Mouse (Mus musculus): ENCODE measurements at regions not wholly inside any gene's neighbourhood (a gene's known extent, or its start where the extent isn't known, plus 50 kb on each side); places are given as distances from the start of the nearest gene placed in this dataset.

DNA sequence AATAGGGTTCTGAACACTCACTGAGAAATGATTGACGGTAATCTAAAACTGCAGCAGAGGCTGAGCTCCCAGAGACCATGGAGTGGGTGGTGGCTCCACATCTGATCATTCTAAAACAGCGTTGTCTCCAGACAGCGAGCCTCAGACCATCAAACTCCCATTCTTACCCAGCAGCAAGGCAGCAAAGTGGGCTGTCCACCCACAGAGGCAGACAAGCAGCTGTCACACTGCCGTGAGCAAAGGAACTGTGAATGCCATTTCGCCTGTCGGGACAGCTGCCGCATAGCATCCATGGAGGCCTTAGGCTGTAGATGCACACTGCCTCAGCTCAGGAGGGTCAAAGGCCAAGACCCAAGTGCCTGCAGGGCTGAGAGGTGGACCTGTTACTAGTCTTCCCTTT is 167.3 kb downstream of the Hunk start:
- no peak overlapping the region for H3K4me3 ChIP-seq (ENCODE audit: insufficient read depth in 1 of 2, low read depth in 1 of 2, low read length in 2 of 2, poor library complexity in 1 of 2, severe bottlenecking in 1 of 2)
- no peaks in the 10 kb centered on the region for H3K4me1 ChIP-seq (ENCODE audit: control insufficient read depth in 2 of 2, insufficient read depth in 2 of 2, low read length in 2 of 2, poor library complexity in 1 of 2)
- DNase-seq (ENCODE audit: low read depth, low spot score), result no peak
- no peaks in the 10 kb centered on the region for H3K36me3 ChIP-seq (ENCODE audit: control insufficient read depth, insufficient read depth, low read length, poor library complexity, severe bottlenecking)
- H3K9ac ChIP-seq (ENCODE audit: insufficient read depth, low read depth, low read length, poor library complexity, severe bottlenecking), result no peak overlapping the region
- H3K27ac ChIP-seq (ENCODE audit: insufficient read depth, low read depth, low read length, poor library complexity, severe bottlenecking), result no peak overlapping the region
- no peak for TF ChIP-seq ZC3H11A (IDR thresholded peaks at IDR 0.05; ENCODE audit: borderline replicate concordance, low read depth, low read length)
- no peak for TF ChIP-seq CHD2 (IDR thresholded peaks at IDR 0.05; ENCODE audit: low read depth, low read length)
- no peak for TF ChIP-seq ZNF384 (IDR thresholded peaks at IDR 0.05; ENCODE audit: low read depth, low read length)
- no peak for TF ChIP-seq MAFK (IDR thresholded peaks at IDR 0.05; ENCODE audit: insufficient read depth, low read depth, low read length)
- no peak for TF ChIP-seq HCFC1 (IDR thresholded peaks at IDR 0.05; ENCODE audit: borderline replicate concordance, insufficient read depth, low read length)
- in situ Hi-C loops (cut with MboI; ENCODE audit: low sequenced_read_pairs in 2 of 2, unreplicated experiment in 2 of 2), result no loop called here
- no peaks in the 10 kb centered on the region for H3K9me3 ChIP-seq (ENCODE audit: control insufficient read depth, insufficient read depth, low read depth, low read length)

DNA sequence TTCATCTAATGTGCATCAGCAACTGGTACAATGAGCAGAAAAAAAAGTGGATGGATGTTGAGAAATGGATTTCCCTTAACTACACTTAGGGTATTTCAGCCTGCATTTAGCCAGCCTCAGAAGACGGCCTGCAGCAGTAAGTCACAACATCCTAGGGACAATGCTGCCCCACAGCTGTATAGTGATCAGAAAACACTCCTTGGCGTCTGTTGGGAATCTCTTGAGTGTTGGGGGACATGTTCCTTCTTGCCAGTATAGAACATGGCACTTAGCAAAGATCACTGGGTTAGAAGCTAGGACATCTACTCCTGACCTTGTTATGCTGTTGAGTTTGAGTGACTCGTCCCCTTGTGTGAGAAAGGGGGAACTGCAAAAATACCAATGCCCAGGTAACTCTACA is 165.2 kb downstream of the Hunk start:
- Histone ChIP-seq H3K36me3 (ENCODE audit: control insufficient read depth, insufficient read depth, low read length, poor library complexity, severe bottlenecking) (no peaks in the 10 kb centered on the region), H3K4me1 (ENCODE audit: control insufficient read depth in 2 of 2, insufficient read depth in 2 of 2, low read length in 2 of 2, poor library complexity in 1 of 2) (no peaks in the 10 kb centered on the region), H3K4me3 (ENCODE audit: insufficient read depth in 1 of 2, low read depth in 1 of 2, low read length in 2 of 2, poor library complexity in 1 of 2, severe bottlenecking in 1 of 2) (no peak overlapping the region), H3K9ac (ENCODE audit: insufficient read depth, low read depth, low read length, poor library complexity, severe bottlenecking) (no peak overlapping the region), H3K9me3 (ENCODE audit: control insufficient read depth, insufficient read depth, low read depth, low read length) (no peaks in the 10 kb centered on the region), H3K27ac (ENCODE audit: insufficient read depth, low read depth, low read length, poor library complexity, severe bottlenecking) (no peak overlapping the region)
- TF ChIP-seq CHD2 (IDR thresholded peaks at IDR 0.05; ENCODE audit: low read depth, low read length), result no peak
- TF ChIP-seq ZC3H11A (IDR thresholded peaks at IDR 0.05; ENCODE audit: borderline replicate concordance, low read depth, low read length), result no peak
- TF ChIP-seq ZNF384 (IDR thresholded peaks at IDR 0.05; ENCODE audit: low read depth, low read length), result no peak
- no peak for TF ChIP-seq HCFC1 (IDR thresholded peaks at IDR 0.05; ENCODE audit: borderline replicate concordance, insufficient read depth, low read length)
- TF ChIP-seq MAFK (IDR thresholded peaks at IDR 0.05; ENCODE audit: insufficient read depth, low read depth, low read length), result no peak
- in situ Hi-C loops (cut with MboI; ENCODE audit: low sequenced_read_pairs in 2 of 2, unreplicated experiment in 2 of 2), result no loop called here
- no peak for DNase-seq (ENCODE audit: low read depth, low spot score)

DNA sequence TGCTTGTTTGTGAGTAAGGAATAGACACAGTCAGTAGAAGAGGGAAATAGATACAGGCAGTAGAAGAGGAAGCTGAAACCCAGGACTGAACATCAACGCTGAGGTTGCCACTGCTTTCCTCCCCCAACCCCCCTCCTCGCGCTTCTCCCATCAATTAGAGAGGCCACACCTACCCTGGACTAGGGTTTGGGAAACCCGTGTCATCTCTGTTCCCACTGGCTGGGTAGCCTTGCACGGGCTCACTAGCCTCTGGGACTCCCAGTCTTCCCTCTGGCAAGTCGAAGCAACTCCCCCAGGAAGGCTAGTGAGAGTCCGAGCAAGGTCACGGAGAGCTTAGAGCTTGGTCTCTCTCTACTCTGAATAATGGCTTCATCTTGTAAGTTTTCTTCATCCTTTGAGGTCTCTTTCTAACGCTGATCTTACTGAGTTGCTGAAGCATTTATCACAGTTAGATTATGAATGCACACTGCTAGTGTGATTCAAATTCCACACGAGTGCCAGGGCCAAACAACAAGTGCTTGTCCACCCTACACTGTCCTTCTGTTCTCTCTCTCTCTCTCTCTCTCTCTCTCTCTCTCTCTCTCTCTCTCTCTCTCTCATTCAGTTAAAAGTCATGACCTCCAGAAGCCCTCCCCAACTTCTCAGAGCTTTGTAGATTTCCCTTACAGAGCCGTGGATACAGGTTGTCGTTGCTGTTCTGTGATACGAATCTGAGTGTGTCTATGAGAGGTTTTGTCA is 164.4 kb downstream of the Hunk start:
- H3K9ac ChIP-seq (ENCODE audit: insufficient read depth, low read depth, low read length, poor library complexity, severe bottlenecking), result no peak overlapping the region
- H3K9me3 ChIP-seq (ENCODE audit: control insufficient read depth, insufficient read depth, low read depth, low read length), result no peaks in the 10 kb centered on the region
- H3K4me1 ChIP-seq (ENCODE audit: control insufficient read depth in 2 of 2, insufficient read depth in 2 of 2, low read length in 2 of 2, poor library complexity in 1 of 2), result peaks cover 0 to 4% of the 10 kb centered on the region in 2 experiments; a peak in 1 of 4 replicates
- in situ Hi-C loops (cut with MboI; ENCODE audit: low sequenced_read_pairs in 2 of 2, unreplicated experiment in 2 of 2), result no loop called here
- H3K27ac ChIP-seq (ENCODE audit: insufficient read depth, low read depth, low read length, poor library complexity, severe bottlenecking), result no peak overlapping the region
- no peak overlapping the region for H3K4me3 ChIP-seq (ENCODE audit: insufficient read depth in 1 of 2, low read depth in 1 of 2, low read length in 2 of 2, poor library complexity in 1 of 2, severe bottlenecking in 1 of 2)
- H3K36me3 ChIP-seq (ENCODE audit: control insufficient read depth, insufficient read depth, low read length, poor library complexity, severe bottlenecking), result no peaks in the 10 kb centered on the region
- DNase-seq (ENCODE audit: low read depth, low spot score), result no peak
- TF ChIP-seq HCFC1 (IDR thresholded peaks at IDR 0.05; ENCODE audit: borderline replicate concordance, insufficient read depth, low read length) (no peak), ZC3H11A (IDR thresholded peaks at IDR 0.05; ENCODE audit: borderline replicate concordance, low read depth, low read length) (no peak), MAFK (IDR thresholded peaks at IDR 0.05; ENCODE audit: insufficient read depth, low read depth, low read length) (no peak), CHD2 (IDR thresholded peaks at IDR 0.05; ENCODE audit: low read depth, low read length) (no peak), ZNF384 (IDR thresholded peaks at IDR 0.05; ENCODE audit: low read depth, low read length) (no peak)

Measured in ES-E14 (cell line).